Mouse (Mus musculus): ENCODE measurements around the gene Slit3. TPM values are rescaled to one million over a fixed set of nuclear protein-coding genes. Genes with fewer than 3 reads are reported as not detected.

The Slit3 gene
- total RNA-seq, 2 experiments from 2014 or later: 0.04 TPM; not detected in 1

DNA sequence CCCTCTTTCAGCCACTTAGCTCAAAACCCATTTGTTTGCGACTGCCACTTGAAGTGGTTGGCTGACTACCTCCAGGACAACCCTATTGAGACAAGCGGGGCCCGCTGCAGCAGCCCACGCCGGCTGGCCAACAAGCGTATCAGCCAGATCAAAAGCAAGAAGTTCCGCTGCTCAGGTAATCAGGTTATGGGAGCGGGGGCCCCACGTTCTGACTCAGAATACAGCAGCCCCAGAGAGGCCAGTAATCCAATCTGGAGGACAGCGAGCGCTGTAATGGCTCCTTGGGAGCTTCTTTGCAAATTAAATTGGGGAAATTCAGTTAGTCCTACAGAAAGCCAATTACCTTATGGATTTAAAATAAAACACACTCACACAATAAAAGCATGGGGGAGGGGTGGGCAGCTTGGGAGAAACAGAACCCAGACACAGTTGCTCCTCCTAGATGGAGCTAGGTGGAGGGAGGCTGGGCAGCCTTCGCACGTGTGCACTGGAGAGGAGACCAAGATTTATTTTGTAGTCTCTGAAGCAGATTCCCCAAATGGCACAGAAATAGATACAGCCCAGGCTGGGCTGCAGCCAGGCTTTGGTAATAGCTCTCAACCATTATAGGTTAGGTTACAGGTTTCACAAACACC is 491.4 kb downstream of the Slit3 start:
- ATAC-seq (ENCODE audit: poor library complexity, severe bottlenecking): no peak

DNA sequence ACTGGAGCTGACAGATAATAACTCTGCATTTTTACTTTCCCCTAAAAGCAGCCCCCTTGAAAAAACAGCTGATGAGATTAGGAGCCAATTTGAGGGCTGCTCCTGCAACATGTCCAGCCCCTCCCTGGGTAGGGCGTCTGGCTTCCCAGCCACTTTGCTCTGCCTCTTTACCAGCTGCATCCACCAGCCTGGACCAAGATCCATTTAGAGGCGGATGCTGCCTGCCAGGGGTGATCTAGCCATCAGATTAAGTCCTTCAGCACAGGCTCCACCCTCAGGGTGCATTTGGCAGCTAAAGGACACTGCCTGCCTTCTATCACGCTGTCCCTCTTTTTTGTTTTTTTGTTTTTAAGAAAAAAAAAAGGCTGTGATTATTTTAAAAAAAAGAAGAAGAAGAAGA is 493.5 kb downstream of the Slit3 start:
- no peak for ATAC-seq (ENCODE audit: poor library complexity, severe bottlenecking)

DNA sequence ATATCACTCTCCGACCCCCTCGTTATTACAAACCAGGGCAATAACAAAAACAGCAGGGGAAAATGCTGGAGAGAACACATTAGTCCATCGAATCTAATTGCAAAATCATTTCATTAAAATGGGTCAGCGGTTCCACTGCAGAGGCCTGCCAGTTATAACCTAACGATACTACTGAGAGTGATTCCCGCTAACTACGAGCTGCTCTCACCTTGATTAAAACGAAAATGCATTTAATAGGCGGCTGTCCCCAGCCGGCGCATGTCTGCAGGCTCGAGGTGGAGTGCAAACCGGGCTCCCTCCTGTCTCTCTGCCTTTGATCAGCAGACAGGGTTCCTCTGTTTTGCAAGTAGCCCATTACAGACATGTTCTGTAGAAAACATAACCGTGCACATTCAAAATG is 498.4 kb downstream of the Slit3 start:
- no peak for ATAC-seq (ENCODE audit: poor library complexity, severe bottlenecking)

GRCm38 (mm10) chr11:35622736-35623135 is 501.7 kb downstream of the Slit3 start:
- ATAC-seq (ENCODE audit: poor library complexity, severe bottlenecking): no peak

DNA sequence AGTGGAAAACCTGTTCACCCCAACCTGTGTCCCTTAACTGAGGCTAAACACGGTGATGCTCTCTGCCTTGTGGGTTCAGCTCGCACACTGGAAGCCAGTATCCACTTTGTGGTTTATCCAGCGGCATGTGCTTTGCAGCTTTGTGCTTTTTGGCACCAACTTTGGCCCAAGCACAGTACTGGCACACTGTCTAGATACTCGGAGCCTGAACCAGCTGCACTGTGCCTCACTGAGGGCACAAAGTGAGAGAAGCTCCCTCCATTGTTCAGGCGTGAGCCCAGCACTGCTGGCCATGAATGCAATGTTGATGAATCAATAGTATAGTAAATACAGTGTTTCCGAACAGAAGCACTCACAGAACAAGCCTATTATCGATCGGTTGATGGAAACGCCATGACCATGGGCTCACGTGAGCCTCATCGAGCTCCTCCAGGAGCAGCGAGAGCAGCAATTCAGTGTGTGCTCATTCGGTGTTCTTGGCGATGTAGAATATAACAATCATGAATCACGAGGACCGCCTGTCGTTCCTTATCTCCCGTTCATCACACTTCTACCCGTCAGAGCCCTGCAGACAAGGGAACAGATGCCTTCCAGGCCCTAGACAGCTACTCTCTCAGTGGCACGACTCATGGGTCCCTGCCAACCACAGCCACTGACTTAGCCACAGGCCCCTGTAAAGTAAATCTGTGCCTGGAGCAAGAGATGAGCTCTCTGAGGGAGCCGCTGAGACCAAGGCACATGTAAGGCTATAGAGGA is 503.7 kb downstream of the Slit3 start:
- ATAC-seq (ENCODE audit: poor library complexity, severe bottlenecking): no peak

GRCm38 (mm10) chr11:35625576-35625975 is 504.6 kb downstream of the Slit3 start:
- ATAC-seq (ENCODE audit: poor library complexity, severe bottlenecking): no peak

- no peak for ATAC-seq (ENCODE audit: poor library complexity, severe bottlenecking)
Measured at GRCm38 (mm10) chr11:35626161-35626885, 505.3 kb downstream of the Slit3 start.

DNA sequence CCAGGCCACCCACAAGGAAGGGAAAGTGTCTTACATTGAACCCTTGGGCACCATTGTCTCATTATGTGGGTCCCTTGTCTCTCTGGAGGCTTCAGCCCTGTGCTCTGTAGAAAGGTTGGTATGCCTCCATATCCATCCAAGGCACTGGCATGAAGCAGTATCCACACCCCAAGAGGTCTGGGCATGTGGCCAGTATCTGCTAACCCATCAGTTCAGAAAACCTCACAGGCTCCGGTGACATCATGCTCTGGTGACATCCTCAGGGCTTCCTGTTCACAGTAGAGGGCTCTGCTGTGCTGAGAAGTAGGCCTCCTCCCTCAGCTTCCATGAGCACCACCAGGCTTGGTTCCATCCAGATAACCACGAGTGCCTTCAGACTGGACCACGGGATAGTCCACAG is 506.8 kb downstream of the Slit3 start:
- ATAC-seq (ENCODE audit: poor library complexity, severe bottlenecking): no peak

GRCm38 (mm10) chr11:35632262-35632661 is 511.2 kb downstream of the Slit3 start:
- no peak for ATAC-seq (ENCODE audit: poor library complexity, severe bottlenecking)

DNA sequence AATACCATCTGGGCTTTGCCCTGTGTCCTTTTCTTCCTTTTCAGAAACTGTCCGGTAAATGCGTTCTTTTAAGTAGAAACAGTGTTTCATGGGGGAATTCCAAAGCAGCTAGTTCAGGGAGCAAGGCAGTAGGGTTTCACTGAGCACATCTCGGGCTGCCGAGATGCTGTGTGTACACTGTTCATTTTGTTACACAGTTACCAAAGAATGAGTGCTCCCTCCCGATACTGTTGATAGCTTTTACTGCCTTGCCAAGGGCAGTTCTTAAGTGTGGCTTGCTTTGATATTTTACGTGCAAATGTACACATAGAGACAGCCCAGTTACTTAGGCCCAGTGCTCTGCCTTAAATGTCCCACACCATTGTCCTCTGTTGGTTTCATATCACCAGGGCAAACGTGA is 516.1 kb downstream of the Slit3 start:
- ATAC-seq (ENCODE audit: poor library complexity, severe bottlenecking): no peak

GRCm38 (mm10) chr11:35638862-35639384 is 517.9 kb downstream of the Slit3 start:
- no peak for ATAC-seq (ENCODE audit: poor library complexity, severe bottlenecking)

DNA sequence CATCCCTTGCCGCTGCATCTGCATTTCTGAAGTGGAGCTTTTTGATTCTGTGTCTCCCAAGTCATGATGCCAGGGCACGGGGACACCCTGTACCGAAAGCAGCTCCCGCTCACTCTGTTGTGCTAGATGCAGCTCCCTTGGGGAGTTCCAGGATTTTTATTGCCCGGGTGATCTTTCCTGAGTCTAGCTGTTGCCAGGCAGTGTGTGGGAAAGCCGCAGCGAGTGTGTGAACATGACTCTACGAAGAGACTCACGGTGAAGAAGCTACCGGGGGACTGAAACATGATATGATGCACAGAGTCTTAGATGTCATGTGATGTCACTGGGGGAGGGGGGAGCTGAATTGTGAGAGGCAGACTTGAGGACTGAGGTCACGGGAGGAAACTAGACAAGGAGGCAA is 518.4 kb downstream of the Slit3 start:
- ATAC-seq (ENCODE audit: poor library complexity, severe bottlenecking): no peak

- no peak for ATAC-seq (ENCODE audit: poor library complexity, severe bottlenecking)
Measured at GRCm38 (mm10) chr11:35651286-35651685, 530.3 kb downstream of the Slit3 start.

GRCm38 (mm10) chr11:35655836-35656235 is 534.8 kb downstream of the Slit3 start:
- no peak for ATAC-seq (ENCODE audit: poor library complexity, severe bottlenecking)

DNA sequence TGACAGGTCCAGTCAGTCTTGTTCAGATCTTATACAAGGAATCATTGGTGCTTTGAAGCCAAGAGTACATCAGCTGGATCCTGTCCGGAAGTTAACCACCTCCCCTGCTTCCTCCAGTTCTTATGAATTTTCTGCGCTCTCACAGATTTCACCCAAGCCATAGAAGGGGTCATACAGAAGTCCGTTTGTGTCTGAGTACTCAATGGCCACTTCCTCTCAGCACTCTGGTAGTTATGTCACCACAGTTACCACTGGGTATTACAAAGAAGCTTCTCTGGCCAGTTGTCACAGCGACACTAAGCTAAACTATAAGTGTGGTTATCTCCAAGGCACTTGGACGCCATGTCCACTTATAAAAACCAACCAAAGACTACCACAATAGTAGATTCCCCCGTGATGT is 536.6 kb downstream of the Slit3 start:
- no peak for ATAC-seq (ENCODE audit: poor library complexity, severe bottlenecking)

DNA sequence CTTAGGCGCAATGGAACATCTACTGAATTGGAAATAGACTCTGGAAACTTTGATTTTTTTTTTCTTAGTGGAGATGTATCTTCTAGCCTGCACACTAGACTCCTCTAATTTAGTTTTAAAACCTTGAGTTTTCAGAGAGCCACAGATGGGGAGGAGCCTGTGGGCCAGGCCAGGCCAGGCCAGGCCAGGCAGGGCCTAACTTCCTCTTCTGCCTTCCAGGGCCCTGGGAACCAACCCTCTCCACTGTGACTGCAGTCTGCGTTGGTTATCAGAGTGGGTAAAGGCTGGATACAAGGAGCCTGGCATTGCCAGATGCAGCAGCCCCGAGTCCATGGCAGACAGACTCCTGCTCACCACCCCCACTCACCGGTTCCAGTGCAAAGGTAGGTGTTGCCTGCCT is 539.9 kb downstream of the Slit3 start:
- no peak for ATAC-seq (ENCODE audit: poor library complexity, severe bottlenecking)

- no peak for ATAC-seq (ENCODE audit: poor library complexity, severe bottlenecking)
Measured at GRCm38 (mm10) chr11:35662945-35663344, 541.9 kb downstream of the Slit3 start.

DNA sequence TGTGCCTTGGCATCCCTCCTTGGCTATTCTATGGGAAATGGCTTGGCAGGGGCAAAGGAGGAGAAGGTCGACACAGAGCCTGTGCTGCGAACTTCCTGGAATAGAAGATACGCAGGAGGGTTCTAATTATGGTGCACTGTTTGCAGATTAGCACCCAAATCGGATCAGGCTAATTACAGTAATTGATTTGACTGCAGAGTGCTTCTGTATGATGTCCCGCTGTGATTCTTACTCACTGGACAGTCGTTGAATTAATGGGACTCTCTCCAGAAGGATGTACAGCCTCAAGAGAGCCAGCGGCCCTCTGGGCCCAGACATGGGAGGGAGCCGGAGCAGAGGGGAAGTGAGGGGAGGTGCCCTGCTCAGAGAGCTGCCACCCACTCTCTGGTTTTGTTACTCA is 542.6 kb downstream of the Slit3 start:
- ATAC-seq (ENCODE audit: poor library complexity, severe bottlenecking): no peak

- no peak for ATAC-seq (ENCODE audit: poor library complexity, severe bottlenecking)
Measured at GRCm38 (mm10) chr11:35664991-35665390, 544.0 kb downstream of the Slit3 start.

- peak; percentile 66 for ATAC-seq (ENCODE audit: poor library complexity, severe bottlenecking)
Measured at GRCm38 (mm10) chr11:35667428-35667827, 546.4 kb downstream of the Slit3 start.

DNA sequence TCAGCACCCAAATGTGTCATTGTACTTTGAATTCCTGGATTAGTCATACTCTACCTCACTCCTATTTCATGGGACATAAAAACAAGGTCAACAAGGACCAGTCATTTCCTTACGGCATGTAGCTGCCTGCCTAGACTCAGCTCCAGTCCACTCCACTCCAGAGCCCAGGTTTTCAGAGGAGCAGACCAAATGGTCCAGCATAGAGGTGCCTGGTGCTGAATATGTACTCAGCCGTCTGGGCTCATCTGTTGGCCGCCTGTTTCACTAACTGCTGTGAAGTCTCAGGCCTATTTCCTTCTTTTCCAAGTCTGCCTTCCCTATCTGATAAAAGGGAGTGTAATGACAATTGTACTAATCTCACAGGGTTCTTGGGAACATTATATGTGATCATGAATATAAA is 547.1 kb downstream of the Slit3 start:
- ATAC-seq (ENCODE audit: poor library complexity, severe bottlenecking): no peak

DNA sequence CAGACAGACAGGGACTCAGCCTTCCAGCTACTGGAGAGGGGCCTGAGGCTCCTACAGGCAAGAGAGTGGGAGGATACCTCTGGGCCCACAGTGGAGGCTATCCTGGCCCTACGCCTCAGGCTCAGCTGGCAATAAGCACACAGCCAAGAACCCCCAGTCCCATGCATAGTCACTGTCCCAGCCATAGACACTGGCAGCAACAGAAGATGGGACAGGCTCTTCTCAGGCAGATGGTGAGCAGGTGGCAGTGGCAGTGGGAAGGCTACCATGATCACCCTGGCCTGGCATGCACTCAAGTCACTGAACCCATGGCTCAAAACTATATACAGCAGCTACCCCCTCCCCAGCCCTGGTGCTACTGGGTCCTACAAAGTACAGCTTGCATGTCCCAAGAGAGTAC is 547.7 kb downstream of the Slit3 start:
- ATAC-seq (ENCODE audit: poor library complexity, severe bottlenecking): no peak
